Mouse (Mus musculus) midbrain, embryonic 11.5 days (tissue): ENCODE data around the gene Tmem242. TPM values are rescaled to one million over a fixed set of nuclear protein-coding genes. Genes with fewer than 3 reads are reported as not detected.

Experiments used
- ATAC-seq: fragments of 200-750 bp; cut with Nextera tagmentation; 2 replicates; pipeline ENCODE4 v1.8.0; 2017; ENCODE audit warnings: moderate TSS enrichment, moderate library complexity; ENCODE audit not compliant: low FRiP score
- DNase-seq: peaks from one replicate; pipeline ENCODE4 v3.0.0; 2015; ENCODE audit warnings: low spot score; ENCODE audit errors: missing footprints
- H3K27ac ChIP-seq: fragments of 300-500 bp; sonication (generic); 2 replicates; pipeline ENCODE4 v1.5.1; 2014; ENCODE audit warnings: low read depth, low read length
- H3K27me3 ChIP-seq: fragments of 300-500 bp; sonication (generic); 2 replicates; pipeline ENCODE4 v1.6.1; 2014; ENCODE audit warnings: mild to moderate bottlenecking, low read length, moderate library complexity, mixed read lengths; ENCODE audit not compliant: control insufficient read depth, insufficient read depth
- H3K36me3 ChIP-seq: fragments of 300-500 bp; sonication (generic); 2 replicates; pipeline ENCODE4 v1.6.1; 2014; ENCODE audit warnings: mild to moderate bottlenecking, low read length, moderate library complexity, mixed read lengths; ENCODE audit not compliant: control insufficient read depth, insufficient read depth
- H3K4me1 ChIP-seq: fragments of 300-500 bp; sonication (generic); 2 replicates; pipeline ENCODE4 v1.6.1; 2014; ENCODE audit warnings: low read length; ENCODE audit not compliant: control insufficient read depth, insufficient read depth
- H3K4me2 ChIP-seq: fragments of 300-500 bp; sonication (generic); 2 replicates; pipeline ENCODE4 v1.6.1; 2014; ENCODE audit warnings: mild to moderate bottlenecking, moderate library complexity
- H3K4me3 ChIP-seq: fragments of 300-500 bp; sonication (generic); 2 replicates; pipeline ENCODE4 v1.5.1; 2014; ENCODE audit warnings: low read depth, low read length
- H3K9ac ChIP-seq: fragments of 300-500 bp; sonication (generic); 2 replicates; pipeline ENCODE4 v1.6.1; 2014; ENCODE audit warnings: low read length
- H3K9me3 ChIP-seq: fragments of 300-500 bp; sonication (generic); 2 replicates; pipeline ENCODE4 v1.6.1; 2016; ENCODE audit warnings: low read length; ENCODE audit not compliant: control insufficient read depth
- WGBS: fragments of 180-500 bp; shearing (Covaris S2); extraction: QIAGEN DNeasy Blood & Tissue Kit; methylation state at CpG from one replicate; pipeline ENCODE4 v1.1.7; 2014; 5-methylcytosine and 5-hydroxymethylcytosine counted together
- polyA plus RNA-seq: library from polyadenylated mRNA; unstranded; fragments of >200 nt; fragmentation: Nextera tagmentation; extraction: Ambion mirVana; gene quantifications from 2 replicates; pipeline ENCODE4 v1.2.1, GENCODE M21; 2014

The Tmem242 gene
- polyA plus RNA-seq, 1 experiment from 2014 or later, result 129 TPM

DNA sequence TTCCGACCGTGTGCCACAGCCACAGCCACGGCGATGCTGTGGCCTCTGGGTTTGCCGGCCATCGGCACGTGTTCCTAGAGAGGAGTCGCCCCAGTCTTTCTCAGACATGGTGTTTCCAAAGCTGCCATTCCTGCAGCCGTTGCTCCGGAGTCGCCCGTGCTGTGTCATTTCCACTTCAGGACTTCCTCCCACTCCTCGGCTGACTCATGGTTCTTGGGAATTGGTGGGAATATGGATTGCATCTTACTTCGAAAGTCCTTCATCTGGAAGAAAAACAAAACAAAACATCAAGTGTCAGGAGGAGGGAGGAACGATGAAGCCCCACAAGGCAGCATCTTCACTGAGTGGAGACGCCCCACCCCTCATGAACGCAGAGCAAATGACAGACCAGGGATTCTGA lies 28.9 kb downstream of the Tmem242 start:
- ATAC-seq, result no peak
- no peak overlapping the region for H3K27ac ChIP-seq

DNA sequence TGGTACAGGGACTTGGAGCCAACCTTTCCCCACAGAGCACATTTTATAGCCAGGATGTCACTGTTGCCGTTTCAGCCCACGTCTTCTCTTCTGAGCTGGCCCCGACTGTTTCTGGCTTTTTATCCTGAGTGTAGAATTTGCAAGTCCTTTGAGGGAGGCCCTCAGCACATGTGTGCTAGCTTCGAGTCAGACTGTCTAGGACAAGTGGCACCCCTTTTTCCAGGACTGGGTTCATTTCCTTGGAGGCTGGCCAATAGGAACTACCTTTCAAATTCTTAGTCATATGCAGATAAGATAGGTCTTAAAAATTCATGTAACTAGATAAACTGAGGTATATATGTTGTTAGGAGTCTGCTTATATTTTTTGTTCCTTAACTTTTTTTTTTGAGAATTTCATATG lies 29.7 kb downstream of the Tmem242 start:
- DNase-seq, result no peak
- no peak overlapping the region for H3K4me3 ChIP-seq
- H3K4me2 ChIP-seq, result no peak overlapping the region
- no peaks in the 10 kb centered on the region for H3K9me3 ChIP-seq
- no peak overlapping the region for H3K27ac ChIP-seq
- H3K4me1 ChIP-seq, result no peaks in the 10 kb centered on the region
- H3K27me3 ChIP-seq, result no peaks in the 10 kb centered on the region; the same call in 1 of the 2 replicates
- WGBS, result 91% methylated on average over 4 of the region's 4 CpGs
- H3K36me3 ChIP-seq, result 0 out of 2 replicates have a peak, but pooled peaks cover 2% of the 10 kb centered on the region
- no peak for ATAC-seq
- no peak overlapping the region for H3K9ac ChIP-seq

More for the DNA sequence above, 28.9 kb downstream of the Tmem242 start:
- H3K4me3 ChIP-seq, result no peak overlapping the region
- no peak for DNase-seq
- WGBS, result 94% methylated on average over 17 of the region's 17 CpGs
- H3K27me3 ChIP-seq, result no peaks in the 10 kb centered on the region
- no peaks in the 10 kb centered on the region for H3K4me1 ChIP-seq
- H3K9ac ChIP-seq, result no peak overlapping the region
- H3K4me2 ChIP-seq, result no peak overlapping the region
- H3K9me3 ChIP-seq, result no peaks in the 10 kb centered on the region
- H3K36me3 ChIP-seq, result 0 out of 2 replicates have a peak, but pooled peaks cover 2% of the 10 kb centered on the region

- H3K4me1 ChIP-seq, result no peaks in the 10 kb centered on the region; the same call in none of the 2 replicates
- no peak overlapping the region for H3K4me2 ChIP-seq
- ATAC-seq (no peak), DNase-seq (no peak)
- no peak overlapping the region for H3K4me3 ChIP-seq
- H3K36me3 ChIP-seq, result 0 out of 2 replicates have a peak, but pooled peaks cover 2% of the 10 kb centered on the region
- no peak overlapping the region for H3K27ac ChIP-seq
- H3K9ac ChIP-seq, result no peak overlapping the region
- 76% methylated on average over 6 of the region's 6 CpGs for WGBS
- H3K27me3 ChIP-seq, result peaks cover 10% of the 10 kb centered on the region
- H3K9me3 ChIP-seq, result no peaks in the 10 kb centered on the region
These were observed 33.0 kb downstream of the Tmem242 start for GRCm38 (mm10) chr17:5407030-5407429.

- DNase-seq (no peak), ATAC-seq (no peak)
- H3K27ac ChIP-seq, result no peak overlapping the region
- WGBS, result 42% methylated on average over 10 of the region's 10 CpGs
- H3K4me1 ChIP-seq, result no peaks in the 10 kb centered on the region; the same call in none of the 2 replicates
- no peaks in the 10 kb centered on the region for H3K9me3 ChIP-seq
- no peak overlapping the region for H3K4me2 ChIP-seq
- H3K27me3 ChIP-seq, result peaks cover 10% of the 10 kb centered on the region
- no peak overlapping the region for H3K4me3 ChIP-seq
- no peak overlapping the region for H3K9ac ChIP-seq
- 0 out of 2 replicates have a peak, but pooled peaks cover 2% of the 10 kb centered on the region for H3K36me3 ChIP-seq
These were observed 33.5 kb downstream of the Tmem242 start for GRCm38 (mm10) chr17:5406566-5406965.

DNA sequence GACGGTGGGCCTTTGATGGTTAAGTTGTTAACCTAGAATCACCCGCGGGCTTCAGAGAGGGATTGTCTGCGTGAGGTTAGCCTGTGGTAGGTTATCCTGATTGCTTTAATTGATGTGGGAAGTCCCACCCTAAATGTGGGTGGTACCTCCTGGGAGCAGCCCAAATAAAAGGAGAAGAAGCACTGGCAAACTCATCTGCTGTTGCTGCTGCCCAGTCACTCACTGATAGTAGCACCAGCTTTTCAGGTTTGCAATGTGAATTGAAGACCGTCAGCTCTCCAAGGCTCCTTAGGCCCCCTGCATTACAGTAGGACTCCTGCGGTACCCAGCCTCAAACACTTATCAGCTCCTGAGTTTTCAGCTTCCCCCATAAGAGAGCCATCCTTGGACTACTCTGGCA lies 36.2 kb downstream of the Tmem242 start:
- peaks cover 10% of the 10 kb centered on the region for H3K27me3 ChIP-seq
- WGBS, result 82% methylated on average over 6 of the region's 6 CpGs

GRCm38 (mm10) chr17:5402624-5403023 lies 37.4 kb downstream of the Tmem242 start:
- Histone ChIP-seq H3K4me2 (peak overlapping the region; percentile 22), H3K9ac (no peak overlapping the region), H3K4me1 (peaks cover under 1% of the 10 kb centered on the region), H3K27ac (no peak overlapping the region), H3K36me3 (no peaks in the 10 kb centered on the region), H3K4me3 (no peak overlapping the region), H3K9me3 (no peaks in the 10 kb centered on the region), H3K27me3 (peaks cover 10% of the 10 kb centered on the region)
- 21% methylated on average over 8 of the region's 8 CpGs for WGBS
- peak; percentile 97 for DNase-seq
- peak; percentile 85 for ATAC-seq

More for the DNA sequence above, 36.2 kb downstream of the Tmem242 start:
- ATAC-seq (no peak), DNase-seq (no peak)
- Histone ChIP-seq H3K36me3 (no peaks in the 10 kb centered on the region), H3K9ac (no peak overlapping the region), H3K4me1 (no peaks in the 10 kb centered on the region; the same call in none of the 2 replicates), H3K27ac (no peak overlapping the region), H3K4me2 (no peak overlapping the region), H3K4me3 (no peak overlapping the region), H3K9me3 (no peaks in the 10 kb centered on the region)

- WGBS, result 7% methylated on average over 9 of the region's 9 CpGs
- H3K27ac ChIP-seq, result no peak overlapping the region
- peaks cover 10% of the 10 kb centered on the region for H3K27me3 ChIP-seq
- H3K36me3 ChIP-seq, result no peaks in the 10 kb centered on the region
- no peaks in the 10 kb centered on the region for H3K9me3 ChIP-seq
- DNase-seq, result peak; percentile 99
- ATAC-seq, result peak; percentile 49
- no peak overlapping the region for H3K9ac ChIP-seq
- peak overlapping the region; percentile 22 for H3K4me2 ChIP-seq
- no peak overlapping the region for H3K4me3 ChIP-seq
- peaks cover 2% of the 10 kb centered on the region for H3K4me1 ChIP-seq
These were observed 38.0 kb downstream of the Tmem242 start for GRCm38 (mm10) chr17:5402069-5402468.

DNA sequence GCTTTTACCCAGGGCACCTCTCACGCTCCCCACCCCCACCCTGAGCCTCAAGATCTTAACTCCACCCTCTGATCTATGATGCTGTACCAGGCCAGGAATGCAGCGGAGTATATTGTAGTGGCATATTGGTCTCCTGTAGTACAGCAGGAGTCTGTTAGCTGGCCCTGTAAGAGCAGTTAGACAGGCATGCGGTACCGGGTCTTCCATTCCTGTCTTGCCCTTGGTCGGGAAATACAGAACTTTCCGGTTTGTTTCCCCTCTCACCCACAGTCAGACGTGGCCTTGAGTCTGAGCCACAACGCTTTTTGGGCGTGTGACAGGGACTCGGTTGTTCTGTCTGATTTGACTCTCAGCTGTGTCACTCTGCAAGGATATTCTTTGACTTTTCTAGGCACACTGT lies 38.8 kb downstream of the Tmem242 start:
- H3K9me3 ChIP-seq, result no peaks in the 10 kb centered on the region
- no peaks in the 10 kb centered on the region for H3K36me3 ChIP-seq
- peaks cover 10% of the 10 kb centered on the region for H3K27me3 ChIP-seq
- H3K4me3 ChIP-seq, result no peak overlapping the region
- ATAC-seq, result no peak
- H3K9ac ChIP-seq, result no peak overlapping the region
- DNase-seq, result no peak
- H3K4me2 ChIP-seq, result no peak overlapping the region
- peaks cover 2% of the 10 kb centered on the region for H3K4me1 ChIP-seq
- H3K27ac ChIP-seq, result no peak overlapping the region
- 93% methylated on average over 10 of the region's 10 CpGs for WGBS

- no peak overlapping the region for H3K4me2 ChIP-seq
- H3K36me3 ChIP-seq, result no peaks in the 10 kb centered on the region
- H3K27me3 ChIP-seq, result peaks cover 10% of the 10 kb centered on the region
- peaks cover 2% of the 10 kb centered on the region for H3K4me1 ChIP-seq
- no peak for ATAC-seq
- no peak overlapping the region for H3K9ac ChIP-seq
- no peak overlapping the region for H3K27ac ChIP-seq
- no peak overlapping the region for H3K4me3 ChIP-seq
- WGBS, result 80% methylated on average over 14 of the region's 14 CpGs
- DNase-seq, result no peak
- H3K9me3 ChIP-seq, result no peaks in the 10 kb centered on the region
These were observed 39.5 kb downstream of the Tmem242 start for GRCm38 (mm10) chr17:5400435-5401090.
